Mouse (Mus musculus) myocyte (in vitro differentiated cells): ENCODE results near the gene Me3. TPM values are rescaled to one million over a fixed set of nuclear protein-coding genes. Genes with fewer than 3 reads are reported as not detected.
A peak's percentile ranks its signal among the peaks of the same experiment; 100 is the strongest.

ENCODE experiments used
- H3K27me3 ChIP-seq: one replicate; pipeline ENCODE4 v1.6.1; 2011; ENCODE audit not compliant: control insufficient read depth, insufficient read depth, insufficient read length
- H3K36me3 ChIP-seq: one replicate; pipeline ENCODE4 v1.6.1; 2011; ENCODE audit not compliant: control insufficient read depth, insufficient read depth
- H3K4me2 ChIP-seq: one replicate; pipeline ENCODE4 v1.6.1; 2011; ENCODE audit warnings: low read depth, control low read depth
- H3K4me3 ChIP-seq: one replicate; pipeline ENCODE4 v1.5.1; 2011; ENCODE audit warnings: mild to moderate bottlenecking, control low read depth, moderate library complexity
- H3K79me2 ChIP-seq: one replicate; pipeline ENCODE4 v1.6.1; 2011; ENCODE audit not compliant: control insufficient read depth, insufficient read depth
- H3ac ChIP-seq: one replicate; pipeline ENCODE4 v1.6.1; 2011; ENCODE audit not compliant: control insufficient read depth, insufficient read length
- CEBPB ChIP-seq: IDR thresholded peaks from 2 replicates; pipeline ENCODE4 v1.6.1; 2011; ENCODE audit warnings: mild to moderate bottlenecking, moderate library complexity; ENCODE audit not compliant: poor library complexity, insufficient read depth, severe bottlenecking
- E2F4 ChIP-seq: IDR thresholded peaks from one replicate; pipeline ENCODE4 v1.6.1; 2011; ENCODE audit warnings: mild to moderate bottlenecking, control low read depth, moderate library complexity; ENCODE audit not compliant: insufficient read depth
- MAX ChIP-seq: IDR thresholded peaks from one replicate; pipeline ENCODE4 v1.6.1; 2011; ENCODE audit warnings: low read depth, mild to moderate bottlenecking, control low read depth
- MYOD1 ChIP-seq, 3 experiments: IDR thresholded peaks; one replicate each; pipeline ENCODE4 v1.6.1; 2011; ENCODE audit warnings: control low read depth in 2 of 3, low read depth in 2 of 3, mild to moderate bottlenecking in 2 of 3, moderate library complexity in 1 of 3; ENCODE audit not compliant: insufficient read length in 2 of 3, control insufficient read depth in 1 of 3
- MYOG ChIP-seq, 3 experiments: IDR thresholded peaks; one replicate each; pipeline ENCODE4 v1.6.1; 2011; ENCODE audit warnings: control low read depth in 2 of 3, low read depth in 2 of 3, mild to moderate bottlenecking in 2 of 3; ENCODE audit not compliant: insufficient read length in 2 of 3, control insufficient read depth in 1 of 3, insufficient read depth in 1 of 3
- POLR2A ChIP-seq: IDR thresholded peaks from one replicate; pipeline ENCODE4 v1.6.1; 2011; ENCODE audit warnings: low read depth, mild to moderate bottlenecking, control low read depth, moderate library complexity; ENCODE audit not compliant: insufficient read length
- POLR2AphosphoS2 ChIP-seq: IDR thresholded peaks from one replicate; pipeline ENCODE4 v1.6.1; 2011; ENCODE audit warnings: low read depth, control low read depth; ENCODE audit not compliant: insufficient read length
- REST ChIP-seq: IDR thresholded peaks from one replicate; pipeline ENCODE4 v1.6.1; 2011; ENCODE audit warnings: mild to moderate bottlenecking, control low read depth, moderate library complexity; ENCODE audit not compliant: insufficient read depth, insufficient read length
- SRF ChIP-seq: IDR thresholded peaks from one replicate; pipeline ENCODE4 v1.6.1; 2011; ENCODE audit warnings: low read depth; ENCODE audit not compliant: control insufficient read depth, insufficient read length
- TCF12 ChIP-seq: IDR thresholded peaks from one replicate; pipeline ENCODE4 v1.6.1; 2011; ENCODE audit warnings: mild to moderate bottlenecking, control low read depth; ENCODE audit not compliant: poor library complexity, insufficient read depth, severe bottlenecking
- TCF3 ChIP-seq: IDR thresholded peaks from one replicate; pipeline ENCODE4 v1.6.1; 2011; ENCODE audit warnings: low read depth, control low read depth; ENCODE audit not compliant: insufficient read length
- USF1 ChIP-seq: IDR thresholded peaks from one replicate; pipeline ENCODE4 v1.6.1; 2011; ENCODE audit warnings: low read depth, mild to moderate bottlenecking, control low read depth, moderate library complexity
- polyA plus RNA-seq: library from polyadenylated mRNA; unstranded; fragments of >200 nt; fragmentation: generic; extraction: Trizol; gene quantifications from one replicate; pipeline ENCODE4 v1.2.1, GENCODE M21; 2012; ENCODE audit warnings: missing spikeins

The Me3 gene
- polyA plus RNA-seq, 1 experiment, result 7.8 TPM

DNA sequence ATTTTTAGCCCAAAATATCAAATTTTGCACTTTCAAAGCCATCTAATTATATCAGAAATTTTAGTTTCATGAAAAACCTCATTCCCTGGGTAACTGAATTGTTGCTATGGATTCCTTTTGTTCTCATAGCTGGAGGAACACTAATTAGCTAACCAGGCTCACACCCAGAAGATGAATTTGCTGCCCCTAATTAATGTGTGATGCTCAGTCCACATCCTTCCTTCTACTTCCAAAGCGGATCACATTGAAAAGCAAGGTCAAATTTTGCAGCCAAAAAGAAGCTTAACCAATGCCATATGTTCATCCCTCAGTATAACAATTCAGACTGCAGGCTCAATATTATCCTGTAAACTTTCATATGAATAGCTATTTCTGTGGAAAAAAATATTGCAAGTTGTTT, 45.7 kb downstream of the Me3 start:
- H3K79me2 ChIP-seq, result no peaks in the 10 kb centered on the region
- no peak overlapping the region for H3K4me2 ChIP-seq
- no peak overlapping the region for H3ac ChIP-seq
- H3K4me3 ChIP-seq, result no peak overlapping the region
- TF ChIP-seq TCF12 (no peak), MAX (no peak), REST (no peak), SRF (no peak), CEBPB (no peak), POLR2AphosphoS2 (no peak)
- no peaks in the 10 kb centered on the region for H3K36me3 ChIP-seq
- H3K27me3 ChIP-seq, result no peaks in the 10 kb centered on the region

DNA sequence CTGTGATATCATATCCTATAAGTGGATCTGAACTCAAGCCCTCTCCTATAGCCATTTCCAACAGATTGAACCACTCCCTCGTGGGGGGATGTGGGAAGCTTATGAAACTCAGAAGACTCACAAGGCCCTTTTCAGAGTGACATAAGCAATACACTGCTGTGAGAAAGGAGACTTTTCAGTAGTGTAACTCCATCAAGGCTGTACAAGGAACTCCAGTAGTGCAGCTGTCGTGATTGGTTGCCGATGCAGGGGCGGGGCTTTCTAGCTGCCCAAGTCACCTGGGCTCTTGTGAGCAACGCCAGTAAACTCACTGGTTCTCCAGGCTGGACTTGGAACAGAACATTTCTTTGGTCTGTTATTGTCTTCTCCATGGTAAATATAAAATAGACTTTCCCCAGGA, 46.5 kb downstream of the Me3 start:
- Histone ChIP-seq H3K4me2 (peak overlapping the region; percentile 28), H3ac (no peak overlapping the region), H3K27me3 (no peaks in the 10 kb centered on the region), H3K4me3 (no peak overlapping the region), H3K79me2 (no peaks in the 10 kb centered on the region), H3K36me3 (no peaks in the 10 kb centered on the region)
- no peak for TF ChIP-seq E2F4
- no peak for TF ChIP-seq USF1
- TF ChIP-seq MAX, result no peak
- no peak for TF ChIP-seq MYOD1 (IDR thresholded peaks at IDR 0.05; ENCODE audit: control insufficient read depth in 1 of 3, insufficient read length in 2 of 3, low read depth in 2 of 3)
- no peak for TF ChIP-seq MYOG (IDR thresholded peaks at IDR 0.05; ENCODE audit: control insufficient read depth in 1 of 3, insufficient read depth in 1 of 3, insufficient read length in 2 of 3, low read depth in 2 of 3)
- no peak for TF ChIP-seq CEBPB
- no peak for TF ChIP-seq TCF12
- TF ChIP-seq SRF, result no peak
- no peak for TF ChIP-seq POLR2A
- TF ChIP-seq POLR2AphosphoS2, result no peak
- no peak for TF ChIP-seq REST
- no peak for TF ChIP-seq TCF3

DNA sequence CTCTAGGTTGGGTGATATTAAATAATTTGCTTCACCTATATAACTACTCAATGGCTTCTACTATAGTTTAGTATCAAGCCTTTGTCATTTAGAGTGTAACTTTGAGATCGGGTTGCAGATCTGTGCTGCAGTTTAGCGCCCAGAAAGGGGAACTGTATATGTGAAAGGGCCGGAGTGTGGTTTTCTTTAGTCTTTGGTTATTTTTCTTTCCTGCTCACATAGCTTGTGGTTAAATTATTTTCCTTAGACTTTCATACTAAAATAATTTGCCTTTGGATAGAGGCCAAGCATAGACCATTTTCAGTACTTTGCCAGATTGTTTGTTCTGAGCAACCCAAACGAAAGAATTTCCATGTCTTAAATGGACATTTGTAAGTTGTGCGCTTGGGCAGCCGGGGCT, 46.9 kb downstream of the Me3 start:
- TF ChIP-seq MYOD1 (IDR thresholded peaks at IDR 0.05; ENCODE audit: control insufficient read depth in 1 of 3, insufficient read length in 2 of 3, low read depth in 2 of 3) (no peak), CEBPB (no peak), TCF12 (no peak)

DNA sequence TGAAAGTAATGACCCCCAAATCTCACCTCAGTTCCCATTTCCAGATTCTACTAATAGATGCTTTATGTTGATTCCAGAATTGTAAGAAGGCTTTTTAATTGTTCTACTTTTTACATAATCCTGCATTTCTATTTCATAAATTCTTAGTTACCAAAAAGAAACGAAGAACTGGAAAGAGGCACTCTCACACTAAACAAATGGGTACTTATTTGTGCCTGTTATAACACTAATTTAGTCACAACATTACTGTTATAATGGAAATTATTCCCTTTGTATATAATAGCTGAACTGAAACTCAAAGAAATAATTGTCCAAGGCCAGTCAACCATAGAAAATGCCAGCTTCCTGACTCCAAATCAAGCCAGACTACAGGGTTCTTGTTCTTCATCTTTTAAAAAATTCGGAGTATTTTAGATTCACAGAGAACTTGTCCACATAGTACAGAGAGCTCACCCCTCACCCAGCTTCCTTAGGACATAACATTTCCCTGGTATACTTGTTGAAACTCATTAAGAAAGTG, 47.5 kb downstream of the Me3 start:
- H3K36me3 ChIP-seq, result no peaks in the 10 kb centered on the region
- H3ac ChIP-seq, result no peak overlapping the region
- H3K79me2 ChIP-seq, result no peaks in the 10 kb centered on the region
- no peaks in the 10 kb centered on the region for H3K27me3 ChIP-seq
- H3K4me2 ChIP-seq, result no peak overlapping the region
- TF ChIP-seq USF1 (no peak), POLR2AphosphoS2 (no peak), SRF (no peak), TCF3 (no peak), TCF12 (no peak), MYOD1 (IDR thresholded peaks at IDR 0.05; ENCODE audit: control insufficient read depth in 1 of 3, insufficient read length in 2 of 3, low read depth in 2 of 3) (no peak), E2F4 (no peak), CEBPB (no peak), MYOG (IDR thresholded peaks at IDR 0.05; ENCODE audit: control insufficient read depth in 1 of 3, insufficient read depth in 1 of 3, insufficient read length in 2 of 3, low read depth in 2 of 3) (no peak), REST (no peak), POLR2A (no peak), MAX (no peak)
- no peak overlapping the region for H3K4me3 ChIP-seq

More for the DNA sequence above, 46.9 kb downstream of the Me3 start:
- Histone ChIP-seq H3K4me3 (no peak overlapping the region), H3K4me2 (peak overlapping the region; percentile 28), H3ac (no peak overlapping the region), H3K79me2 (no peaks in the 10 kb centered on the region), H3K27me3 (no peaks in the 10 kb centered on the region), H3K36me3 (no peaks in the 10 kb centered on the region)

DNA sequence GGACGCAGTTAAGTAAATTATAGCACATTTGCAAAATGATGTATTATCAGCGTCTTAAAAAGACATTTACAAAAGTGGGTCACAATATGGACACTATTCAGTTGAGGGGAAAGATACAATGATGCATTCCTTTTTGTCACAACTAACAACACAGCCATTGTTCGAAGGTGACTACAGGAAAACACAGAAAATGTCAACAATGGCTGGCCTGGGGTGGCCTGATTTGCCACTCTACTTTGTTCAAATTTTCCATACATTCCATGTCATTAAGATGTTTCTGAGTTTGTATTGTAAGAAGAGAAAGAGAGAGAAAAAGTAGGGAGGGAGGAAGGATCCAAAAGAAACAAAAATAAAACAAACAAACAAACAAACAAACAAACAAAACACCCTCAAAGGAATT, 48.7 kb downstream of the Me3 start:
- Histone ChIP-seq H3ac (no peak overlapping the region), H3K4me2 (no peak overlapping the region), H3K79me2 (no peaks in the 10 kb centered on the region), H3K4me3 (no peak overlapping the region), H3K27me3 (no peaks in the 10 kb centered on the region), H3K36me3 (no peaks in the 10 kb centered on the region)
- TF ChIP-seq MYOD1 (IDR thresholded peaks at IDR 0.05; ENCODE audit: control insufficient read depth in 1 of 3, insufficient read length in 2 of 3, low read depth in 2 of 3) (no peak), TCF12 (no peak), MAX (no peak), REST (no peak)
